8 mouse cellular contexts compared by ENCODE assay signal in genomic region chr3:69020285-69020684, GRCm38 (mm10). TPM values are rescaled to one million over a fixed set of nuclear protein-coding genes. Genes with fewer than 3 reads are reported as not detected.
DNase-seq lines count a peak whose midpoint lies in the region; ATAC-seq and TF ChIP-seq lines count a peak whose summit lies in the region.

No protein-coding gene starts in this region.

- no peaks in the 10 kb centered on the region for H3K4me1 ChIP-seq in intestine, postnatal 0 days (replicated peaks; ENCODE audit: control insufficient read depth, insufficient read depth, low read length)
- H3K4me1 ChIP-seq in intestine, embryonic 16.5 days (ENCODE audit: control insufficient read depth, insufficient read depth, low read length): no peaks in the 10 kb centered on the region

- peak; percentile 57 for TF ChIP-seq CTCF in intestine, postnatal 0 days (IDR thresholded peaks at IDR 0.05; ENCODE audit: low read depth)

- H3K4me2 ChIP-seq in intestine, postnatal 0 days (replicated peaks; ENCODE audit: low read depth): no peak overlapping the region
- H3K4me2 ChIP-seq in intestine, embryonic 16.5 days (ENCODE audit: low read depth, low read length): no peak overlapping the region

- 89% methylated on average over 2 of the region's 2 CpGs for WGBS in intestine, postnatal 0 days
- 91% methylated on average over 2 of the region's 2 CpGs for WGBS in intestine, embryonic 16.5 days

- H3K9me3 ChIP-seq in intestine, postnatal 0 days (ENCODE audit: control insufficient read depth): no peaks in the 10 kb centered on the region
- H3K9me3 ChIP-seq in intestine, embryonic 16.5 days (ENCODE audit: control insufficient read depth, low read length): no peaks in the 10 kb centered on the region

- H3K9ac ChIP-seq in intestine, postnatal 0 days (ENCODE audit: low read depth, low read length): no peak overlapping the region
- H3K9ac ChIP-seq in intestine, embryonic 16.5 days (ENCODE audit: low read depth, low read length): no peak overlapping the region

- peaks cover 45% of the 10 kb centered on the region for H3K36me3 ChIP-seq in intestine, postnatal 0 days (ENCODE audit: control insufficient read depth, insufficient read depth)
- peaks cover 23% of the 10 kb centered on the region for H3K36me3 ChIP-seq in intestine, embryonic 16.5 days (ENCODE audit: control insufficient read depth, insufficient read depth, low read length)

- no peak for ATAC-seq in intestine, postnatal 0 days
- ATAC-seq in intestine, embryonic 16.5 days: no peak
- ATAC-seq in megakaryocyte, adult 5-6 weeks (ENCODE audit: poor library complexity, severe bottlenecking): peak; percentile 73

- DNase-seq in CD4-positive helper T cell, adult 2 months (ENCODE audit: low read depth, low spot score): peak; percentile 52
- DNase-seq in R1 (ENCODE audit: low read depth, low spot score): peak; percentile 65
- no peak for DNase-seq in cerebellum, adult 11 months
- no peak for DNase-seq in adrenal gland, postnatal 36 days
- DNase-seq in left cerebral cortex, adult 9 months (ENCODE audit: low spot score in 2 of 2): no peak

- H3K4me3 ChIP-seq in intestine, postnatal 0 days (ENCODE audit: low read depth, low read length): no peak overlapping the region
- no peak overlapping the region for H3K4me3 ChIP-seq in intestine, embryonic 16.5 days (ENCODE audit: low read length)

- no peaks in the 10 kb centered on the region for H3K27me3 ChIP-seq in intestine, postnatal 0 days (replicated peaks; ENCODE audit: control insufficient read depth, insufficient read depth, low read length)
- no peaks in the 10 kb centered on the region for H3K27me3 ChIP-seq in intestine, embryonic 16.5 days (replicated peaks; ENCODE audit: control insufficient read depth, insufficient read depth, low read length)

- H3K27ac ChIP-seq in intestine, postnatal 0 days (ENCODE audit: low read depth, low read length): no peak overlapping the region
- no peak overlapping the region for H3K27ac ChIP-seq in intestine, embryonic 16.5 days (ENCODE audit: low read length)

RNA-seq across cellular contexts. Expression of gene Smc4, which starts 15.7 kb away (rescaled TPM):
- polyA plus RNA-seq in intestine, postnatal 0 days (2015; fragmentation: Nextera tagmentation; extraction: Ambion mirVana): 53.3 and 56.6 TPM in 2 replicates
- 104 and 121 TPM in 2 replicates for polyA plus RNA-seq in intestine, embryonic 16.5 days (2015; fragmentation: Nextera tagmentation; extraction: Ambion mirVana)
- 263 and 290 TPM in 2 replicates for total RNA-seq in megakaryocyte, adult 5-6 weeks (2015)
- 541 and 545 TPM in 2 replicates for total RNA-seq in megakaryocyte, adult 5-6 weeks (2017)
- total RNA-seq in adrenal gland, postnatal 36 days (2021): 10 to 100 TPM; 34.1 to 38.1 TPM

RNA-seq across cellular contexts. Expression of gene Ift80, which starts 15.9 kb away (rescaled TPM):
- 1.8 and 1.9 TPM in 2 replicates for polyA plus RNA-seq in intestine, postnatal 0 days (2015; fragmentation: Nextera tagmentation; extraction: Ambion mirVana)
- polyA plus RNA-seq in intestine, embryonic 16.5 days (2015; fragmentation: Nextera tagmentation; extraction: Ambion mirVana): 7.4 and 8.6 TPM in 2 replicates
- 8.0 and 10.8 TPM in 2 replicates for total RNA-seq in megakaryocyte, adult 5-6 weeks (2015)
- total RNA-seq in megakaryocyte, adult 5-6 weeks (2017): 13.7 and 15.2 TPM in 2 replicates
- 10 to 100 TPM; 20.3 to 30.3 TPM for total RNA-seq in adrenal gland, postnatal 36 days (2021)

RNA-seq across cellular contexts. Expression of gene Trim59, which starts 24.3 kb away (rescaled TPM):
- 16.4 and 18.0 TPM in 2 replicates for polyA plus RNA-seq in intestine, postnatal 0 days (2015; fragmentation: Nextera tagmentation; extraction: Ambion mirVana)
- 55.0 and 56.6 TPM in 2 replicates for polyA plus RNA-seq in intestine, embryonic 16.5 days (2015; fragmentation: Nextera tagmentation; extraction: Ambion mirVana)
- total RNA-seq in megakaryocyte, adult 5-6 weeks (2015): 61.1 and 69.6 TPM in 2 replicates
- total RNA-seq in megakaryocyte, adult 5-6 weeks (2017): 26.0 and 32.6 TPM in 2 replicates
- total RNA-seq in adrenal gland, postnatal 36 days (2021): 1 to 10 TPM; 6.0 to 8.2 TPM

Comparison
In these comparisons a context has a peak if more than half of its experiments do, and no peak if none do; other contexts are left out.
1. DNase-seq: peak in CD4-positive helper T cell, adult 2 months (single experiment) and R1 (single experiment); none in cerebellum, adult 11 months (single experiment), adrenal gland, postnatal 36 days (0 of 2) and left cerebral cortex, adult 9 months (0 of 2).
2. RNA of gene Smc4, which starts 15.7 kb away (total RNA-seq): 263 to 545 TPM in megakaryocyte, adult 5-6 weeks; 34.1 to 38.1 TPM in adrenal gland, postnatal 36 days; every median in the first group is over 4 times any median in the second.